Mouse (Mus musculus): ENCODE measurements around the gene Tfrc. TPM values are rescaled to one million over a fixed set of nuclear protein-coding genes. Genes with fewer than 3 reads are reported as not detected.

The Tfrc gene
- 51.2 and 91.4 TPM in 2 replicates for total RNA-seq (2014; rRNA removed)
- polyA plus RNA-seq (2015; fragmentation: Nextera tagmentation; extraction: Ambion mirVana) = 39.8 and 40.6 TPM in 2 replicates

GRCm38 (mm10) chr16:32608712-32609400, at the start of gene Tfrc:
Gene Tfrc (plus strand): TSS chr16:32608920.
- no peak for TF ChIP-seq CTCF (IDR thresholded peaks at IDR 0.05)
- ATAC-seq (ENCODE audit: low FRiP score) = peak; percentile 98
- H3K27ac ChIP-seq (ENCODE audit: low read depth, low read length) = peak within 1 kb of the TSS; percentile 89
- peak within 1 kb of the TSS; percentile 84 for H3K4me3 ChIP-seq (ENCODE audit: low read depth, low read length)
- H3K27me3 ChIP-seq (ENCODE audit: insufficient read depth, low read length) = no peaks in the 10 kb centered on the region
- under 1% methylated on average over 67 of the region's 73 CpGs for WGBS
- H3K9ac ChIP-seq (replicated peaks; ENCODE audit: low read length, poor library complexity, severe bottlenecking) = peak within 1 kb of the TSS; percentile 81
- no peaks in the 10 kb centered on the region for H3K9me3 ChIP-seq (ENCODE audit: low read length)
- H3K4me1 ChIP-seq (ENCODE audit: insufficient read depth, low read length) = peaks cover 7% of the 10 kb centered on the region; the same call in 1 of the 2 replicates
- no peaks in the 10 kb centered on the region for H3K36me3 ChIP-seq (ENCODE audit: insufficient read depth, low read length)
- peak within 1 kb of the TSS; percentile 59 for H3K4me2 ChIP-seq (ENCODE audit: low read depth, low read length, poor library complexity, severe bottlenecking)
- DNase-seq (ENCODE audit: low spot score) = peak; percentile 99

- no peaks in the 10 kb centered on the region for H3K4me1 ChIP-seq (ENCODE audit: insufficient read depth, low read length)
- ATAC-seq (ENCODE audit: low FRiP score) = no peak
Measured at GRCm38 (mm10) chr16:32559493-32559892, 49.2 kb upstream of the Tfrc start.

GRCm38 (mm10) chr16:32563056-32563793, 45.5 kb upstream of the Tfrc start:
- Histone ChIP-seq H3K27ac (ENCODE audit: low read depth, low read length) (no peak overlapping the region), H3K9ac (replicated peaks; ENCODE audit: low read length, poor library complexity, severe bottlenecking) (no peak overlapping the region), H3K36me3 (ENCODE audit: insufficient read depth, low read length) (no peaks in the 10 kb centered on the region), H3K4me3 (ENCODE audit: low read depth, low read length) (no peak overlapping the region), H3K27me3 (ENCODE audit: insufficient read depth, low read length) (no peaks in the 10 kb centered on the region), H3K9me3 (ENCODE audit: low read length) (no peaks in the 10 kb centered on the region), H3K4me1 (ENCODE audit: insufficient read depth, low read length) (no peaks in the 10 kb centered on the region), H3K4me2 (ENCODE audit: low read depth, low read length, poor library complexity, severe bottlenecking) (no peak overlapping the region)
- no peak for DNase-seq (ENCODE audit: low spot score)
- 85% methylated on average over 5 of the region's 5 CpGs for WGBS
- ATAC-seq (ENCODE audit: low FRiP score) = no peak
- TF ChIP-seq CTCF (IDR thresholded peaks at IDR 0.05) = no peak

More at GRCm38 (mm10) chr16:32559493-32559892, 49.2 kb upstream of the Tfrc start:
- Histone ChIP-seq H3K4me2 (ENCODE audit: low read depth, low read length, poor library complexity, severe bottlenecking) (no peak overlapping the region), H3K9ac (replicated peaks; ENCODE audit: low read length, poor library complexity, severe bottlenecking) (no peak overlapping the region), H3K4me3 (ENCODE audit: low read depth, low read length) (no peak overlapping the region), H3K9me3 (ENCODE audit: low read length) (no peaks in the 10 kb centered on the region), H3K27ac (ENCODE audit: low read depth, low read length) (no peak overlapping the region), H3K36me3 (ENCODE audit: insufficient read depth, low read length) (no peaks in the 10 kb centered on the region), H3K27me3 (ENCODE audit: insufficient read depth, low read length) (no peaks in the 10 kb centered on the region)
- WGBS = 69% methylated on average over 4 of the region's 4 CpGs
- no peak for TF ChIP-seq CTCF (IDR thresholded peaks at IDR 0.05)
- DNase-seq (ENCODE audit: low spot score) = no peak

GRCm38 (mm10) chr16:32567282-32567681, 41.4 kb upstream of the Tfrc start:
- ATAC-seq (ENCODE audit: low FRiP score) = no peak
- no peak for TF ChIP-seq CTCF (IDR thresholded peaks at IDR 0.05)
- H3K4me1 ChIP-seq (ENCODE audit: insufficient read depth, low read length) = no peaks in the 10 kb centered on the region
- H3K27ac ChIP-seq (ENCODE audit: low read depth, low read length) = no peak overlapping the region
- no peaks in the 10 kb centered on the region for H3K9me3 ChIP-seq (ENCODE audit: low read length)
- H3K36me3 ChIP-seq (ENCODE audit: insufficient read depth, low read length) = no peaks in the 10 kb centered on the region
- no peak overlapping the region for H3K4me3 ChIP-seq (ENCODE audit: low read depth, low read length)
- no peak overlapping the region for H3K4me2 ChIP-seq (ENCODE audit: low read depth, low read length, poor library complexity, severe bottlenecking)
- no peaks in the 10 kb centered on the region for H3K27me3 ChIP-seq (ENCODE audit: insufficient read depth, low read length)
- DNase-seq (ENCODE audit: low spot score) = no peak
- WGBS = 79% methylated on average over 4 of the region's 4 CpGs
- no peak overlapping the region for H3K9ac ChIP-seq (replicated peaks; ENCODE audit: low read length, poor library complexity, severe bottlenecking)

GRCm38 (mm10) chr16:32568401-32568800, 40.3 kb upstream of the Tfrc start:
- 69% methylated on average over 6 of the region's 6 CpGs for WGBS
- no peaks in the 10 kb centered on the region for H3K9me3 ChIP-seq (ENCODE audit: low read length)
- no peak for ATAC-seq (ENCODE audit: low FRiP score)

GRCm38 (mm10) chr16:32570042-32570441, 38.7 kb upstream of the Tfrc start:
- H3K9ac ChIP-seq (replicated peaks; ENCODE audit: low read length, poor library complexity, severe bottlenecking) = no peak overlapping the region
- no peak overlapping the region for H3K4me3 ChIP-seq (ENCODE audit: low read depth, low read length)
- no peak for TF ChIP-seq CTCF (IDR thresholded peaks at IDR 0.05)
- ATAC-seq (ENCODE audit: low FRiP score) (no peak), DNase-seq (ENCODE audit: low spot score) (no peak)
- H3K36me3 ChIP-seq (ENCODE audit: insufficient read depth, low read length) = no peaks in the 10 kb centered on the region
- H3K4me1 ChIP-seq (ENCODE audit: insufficient read depth, low read length) = no peaks in the 10 kb centered on the region
- H3K9me3 ChIP-seq (ENCODE audit: low read length) = no peaks in the 10 kb centered on the region
- H3K27ac ChIP-seq (ENCODE audit: low read depth, low read length) = no peak overlapping the region
- no peaks in the 10 kb centered on the region for H3K27me3 ChIP-seq (ENCODE audit: insufficient read depth, low read length)
- no peak overlapping the region for H3K4me2 ChIP-seq (ENCODE audit: low read depth, low read length, poor library complexity, severe bottlenecking)
- WGBS = 89% methylated on average over 3 of the region's 3 CpGs

More at GRCm38 (mm10) chr16:32568401-32568800, 40.3 kb upstream of the Tfrc start:
- no peaks in the 10 kb centered on the region for H3K36me3 ChIP-seq (ENCODE audit: insufficient read depth, low read length)
- H3K27ac ChIP-seq (ENCODE audit: low read depth, low read length) = no peak overlapping the region
- H3K4me2 ChIP-seq (ENCODE audit: low read depth, low read length, poor library complexity, severe bottlenecking) = no peak overlapping the region
- H3K27me3 ChIP-seq (ENCODE audit: insufficient read depth, low read length) = no peaks in the 10 kb centered on the region
- TF ChIP-seq CTCF (IDR thresholded peaks at IDR 0.05) = no peak
- H3K9ac ChIP-seq (replicated peaks; ENCODE audit: low read length, poor library complexity, severe bottlenecking) = no peak overlapping the region
- H3K4me1 ChIP-seq (ENCODE audit: insufficient read depth, low read length) = no peaks in the 10 kb centered on the region
- DNase-seq (ENCODE audit: low spot score) = no peak
- no peak overlapping the region for H3K4me3 ChIP-seq (ENCODE audit: low read depth, low read length)

Data from midbrain, postnatal 0 days (tissue).